Mouse (Mus musculus) intestine, embryonic 14.5 days (tissue): ENCODE results near the gene Pctp. TPM values are rescaled to one million over a fixed set of nuclear protein-coding genes. Genes with fewer than 3 reads are reported as not detected.

Experiments
- ATAC-seq: fragments of 200-750 bp; cut with Nextera tagmentation; replicated peaks from 2 replicates; pipeline ENCODE4 v1.8.0; 2017; ENCODE audit warnings: low read depth, moderate number of reproducible peaks, moderate TSS enrichment, moderate library complexity; ENCODE audit not compliant: low FRiP score, low TSS enrichment
- DNase-seq: peaks from one replicate; pipeline ENCODE4 v3.0.0-alpha.2; 2018; ENCODE audit warnings: low spot score
- H3K27ac ChIP-seq: fragments of 300-500 bp; sonication (generic); 2 replicates; pipeline ENCODE4 v1.5.1; 2014; ENCODE audit warnings: low read depth, mild to moderate bottlenecking, control low read depth
- H3K27me3 ChIP-seq: fragments of 300-500 bp; sonication (generic); replicated peaks from 2 replicates; pipeline ENCODE4 v1.6.1; 2014; ENCODE audit warnings: low read length, control low read depth; ENCODE audit not compliant: control insufficient read depth, insufficient read depth
- H3K36me3 ChIP-seq: fragments of 300-500 bp; sonication (generic); 2 replicates; pipeline ENCODE4 v1.6.1; 2014; ENCODE audit warnings: low read length, control low read depth; ENCODE audit not compliant: control insufficient read depth, insufficient read depth
- H3K4me1 ChIP-seq: fragments of 300-500 bp; sonication (generic); replicated peaks from 2 replicates; pipeline ENCODE4 v1.6.1; 2014; ENCODE audit warnings: low read length, control low read depth, mixed read lengths; ENCODE audit not compliant: control insufficient read depth, insufficient read depth
- H3K4me2 ChIP-seq: fragments of 300-500 bp; sonication (generic); 2 replicates; pipeline ENCODE4 v1.6.1; 2014; ENCODE audit warnings: low read length
- H3K4me3 ChIP-seq: fragments of 300-500 bp; sonication (generic); 2 replicates; pipeline ENCODE4 v1.5.1; 2014; ENCODE audit warnings: low read depth, low read length, control low read depth, mixed read lengths
- H3K9ac ChIP-seq: fragments of 300-500 bp; sonication (generic); 2 replicates; pipeline ENCODE4 v1.6.1; 2014; ENCODE audit warnings: mild to moderate bottlenecking, low read length
- H3K9me3 ChIP-seq: fragments of 300-500 bp; sonication (generic); 2 replicates; pipeline ENCODE4 v1.6.1; 2016; ENCODE audit warnings: low read length, control low read depth; ENCODE audit not compliant: control insufficient read depth
- WGBS: fragments of 180-500 bp; shearing (Covaris S2); extraction: QIAGEN DNeasy Blood & Tissue Kit; methylation state at CpG from one replicate; pipeline ENCODE4 v1.1.7; 2014; 5-methylcytosine and 5-hydroxymethylcytosine counted together
- polyA plus RNA-seq: library from polyadenylated mRNA; unstranded; fragments of >200 nt; fragmentation: Nextera tagmentation; extraction: Ambion mirVana; gene quantifications from 2 replicates; pipeline ENCODE4 v1.2.1, GENCODE M21; 2014

Pctp gene
- polyA plus RNA-seq, 1 experiment from 2014 or later, result 9.7 TPM

DNA sequence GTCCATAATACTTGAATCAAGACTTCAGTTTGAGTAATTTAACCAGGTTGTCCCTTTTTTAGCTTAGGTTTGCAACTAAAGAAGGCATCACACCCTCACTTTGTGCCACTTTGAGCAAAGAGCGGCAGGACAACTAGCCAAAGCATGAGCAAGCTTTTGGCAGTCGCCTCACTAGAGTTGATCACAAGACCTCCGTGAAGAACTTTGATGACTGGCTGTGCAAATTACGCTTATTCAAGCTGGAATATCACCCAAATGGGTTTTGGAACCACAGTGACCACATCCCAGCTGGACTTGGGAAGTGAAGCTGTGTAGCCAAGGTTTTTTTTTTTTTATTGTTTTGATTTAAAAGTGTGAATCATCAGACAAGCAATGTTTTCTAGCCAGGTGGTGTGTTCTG lies 54.9 kb downstream of the Pctp start:
- H3K36me3 ChIP-seq, result no peaks in the 10 kb centered on the region
- DNase-seq, result no peak
- WGBS, result 91% methylated on average over 4 of the region's 4 CpGs
- H3K9ac ChIP-seq, result no peak overlapping the region
- ATAC-seq, result no peak
- no peak overlapping the region for H3K27ac ChIP-seq
- no peaks in the 10 kb centered on the region for H3K27me3 ChIP-seq
- H3K4me1 ChIP-seq, result no peaks in the 10 kb centered on the region
- no peaks in the 10 kb centered on the region for H3K9me3 ChIP-seq
- H3K4me3 ChIP-seq, result no peak overlapping the region
- H3K4me2 ChIP-seq, result no peak overlapping the region

DNA sequence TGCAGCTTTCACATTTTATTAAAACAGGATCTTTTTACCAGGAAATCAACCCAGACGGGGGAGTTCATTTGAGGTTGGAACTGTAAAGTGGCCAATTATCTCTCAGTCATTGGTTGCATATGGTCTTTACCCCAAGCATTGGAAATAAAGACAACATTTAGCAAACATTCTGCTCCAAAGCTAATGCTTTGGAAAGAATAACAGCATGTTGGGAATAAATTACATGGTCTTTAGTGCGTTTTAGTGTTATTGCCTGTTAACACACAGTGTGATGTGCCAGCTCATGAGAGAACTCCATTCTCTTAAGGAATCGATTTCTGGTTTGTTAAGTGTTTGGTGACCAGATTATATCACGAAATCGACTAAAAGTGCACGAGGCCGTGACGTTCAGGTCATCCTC lies 57.5 kb downstream of the Pctp start:
- Histone ChIP-seq H3K27me3 (no peaks in the 10 kb centered on the region), H3K9ac (no peak overlapping the region), H3K9me3 (no peaks in the 10 kb centered on the region; the same call in 1 of the 2 replicates), H3K4me3 (no peak overlapping the region), H3K27ac (no peak overlapping the region), H3K4me2 (no peak overlapping the region), H3K36me3 (no peaks in the 10 kb centered on the region), H3K4me1 (no peaks in the 10 kb centered on the region)
- ATAC-seq (no peak), DNase-seq (no peak)
- 91% methylated on average over 8 of the region's 8 CpGs for WGBS

DNA sequence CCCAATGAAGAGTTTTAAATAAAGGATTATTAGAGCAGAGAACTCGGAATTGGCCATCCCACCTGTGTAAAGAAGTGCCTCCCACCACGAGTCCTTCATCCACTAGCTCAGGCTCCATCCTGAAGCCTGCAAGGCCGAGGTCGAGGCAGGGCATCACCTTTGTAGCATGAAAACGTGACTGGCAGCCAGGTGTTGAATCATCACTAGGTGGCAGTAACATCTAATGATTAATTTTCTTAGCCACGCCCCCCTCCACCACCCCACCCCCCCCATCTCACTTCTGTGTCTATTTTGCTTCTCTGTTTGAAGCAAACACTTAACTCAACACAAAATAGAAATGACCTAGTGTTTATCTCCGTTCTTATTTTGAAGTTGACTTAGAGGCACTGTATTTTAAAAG lies 65.5 kb downstream of the Pctp start:
- Histone ChIP-seq H3K9ac (no peak overlapping the region), H3K4me3 (no peak overlapping the region), H3K36me3 (no peaks in the 10 kb centered on the region), H3K27ac (no peak overlapping the region), H3K4me1 (no peaks in the 10 kb centered on the region), H3K27me3 (no peaks in the 10 kb centered on the region), H3K9me3 (no peaks in the 10 kb centered on the region; the same call in 1 of the 2 replicates), H3K4me2 (no peak overlapping the region)
- ATAC-seq (no peak), DNase-seq (no peak)
- 25% methylated on average over 7 of the region's 7 CpGs for WGBS

Other genes with a start within 250 kb of the Pctp start
- 0.30 and 0.73 TPM in 2 replicates for gene Ankfn1, start 225.2 kb downstream of the Pctp start, polyA plus RNA-seq
- gene Tmem100, start 27.5 kb upstream of the Pctp start, polyA plus RNA-seq, result 17.3 and 19.2 TPM in 2 replicates
- 13.2 and 13.3 TPM in 2 replicates for gene Gm45716, start 184.8 kb upstream of the Pctp start, polyA plus RNA-seq
- gene Mmd, start 246.6 kb upstream of the Pctp start, polyA plus RNA-seq, result 35.5 and 41.1 TPM in 2 replicates